Mouse (Mus musculus): ENCODE measurements around the gene Ldb2.

DNA sequence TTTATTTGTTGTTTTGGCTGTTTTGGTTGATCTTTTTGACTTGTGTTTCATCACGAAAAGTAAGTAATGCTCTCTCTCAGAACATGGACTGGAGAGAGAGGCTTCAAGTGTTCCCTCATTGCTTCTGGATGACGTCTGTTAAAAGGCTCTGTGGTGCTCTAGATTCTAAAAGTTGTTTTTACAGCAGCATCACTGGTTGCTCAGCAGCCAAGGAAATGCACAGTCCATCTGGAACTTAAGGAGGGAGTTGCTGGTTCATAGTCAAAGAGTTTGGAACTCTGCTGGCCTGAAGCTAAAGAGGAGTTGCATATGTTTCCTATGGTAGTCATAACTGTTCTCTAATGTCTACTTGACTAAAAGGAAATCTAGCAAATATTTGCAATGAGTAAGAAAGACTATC, 6.5 kb upstream of the Ldb2 start:
- no peak for TF ChIP-seq CTCF (IDR thresholded peaks at IDR 0.05; ENCODE audit: low read depth)
- no peak for TF ChIP-seq EP300 (IDR thresholded peaks at IDR 0.05; ENCODE audit: low read depth)

All from liver, postnatal 0 days (tissue).